Mouse (Mus musculus) heart, adult 2 months (tissue): ENCODE measurements around the gene Dlgap5.

ENCODE experiments used
- CTCF ChIP-seq: fragments of 200-600 bp; IDR thresholded peaks from 2 replicates; pipeline ENCODE4 v1.8.1; 2022; ENCODE audit warnings: antibody characterized with exemption, mild to moderate bottlenecking, moderate library complexity
- EP300 ChIP-seq: fragments of 200-500 bp; IDR thresholded peaks from 2 replicates; pipeline ENCODE4 v1.6.1; 2011; ENCODE audit warnings: low read depth, low read length, control low read depth; ENCODE audit not compliant: insufficient read depth
- POLR2A ChIP-seq: fragments of 200-500 bp; IDR thresholded peaks from 2 replicates; pipeline ENCODE4 v1.6.1; 2011; ENCODE audit warnings: mild to moderate bottlenecking, low read depth, low read length, control low read depth; ENCODE audit not compliant: insufficient read depth

- peak; percentile 19 for TF ChIP-seq CTCF
- TF ChIP-seq EP300: no peak
- TF ChIP-seq POLR2A: no peak
These were observed at the start of gene Dlgap5 for GRCm38 (mm10) chr14:47417775-47418665.
